Comparison of ENCODE assay signal across 15 mouse cellular contexts in genomic region chr6:52952526-52952900, GRCm38 (mm10).
DNase-seq lines count a peak whose midpoint lies in the region; ATAC-seq and TF ChIP-seq lines count a peak whose summit lies in the region.
"Had no signal": no experiment of that assay in that cellular context is flagged by ENCODE, and none has a peak within 500 bp of the region (broad histone marks: within the 10 kb centered on the region; RNA-seq: fewer than 3 reads in every experiment).

No protein-coding gene starts in this region.

- H3K4me3 ChIP-seq in forebrain, postnatal 0 days (ENCODE audit: low read depth, low read length) = no peak overlapping the region
- no peak overlapping the region for H3K4me3 ChIP-seq in forebrain, embryonic 12.5 days (replicated peaks)
- H3K4me3 ChIP-seq in midbrain, embryonic 14.5 days (replicated peaks; ENCODE audit: low read depth, low read length) = no peak overlapping the region
- H3K4me3 ChIP-seq in midbrain, embryonic 13.5 days (replicated peaks) = no peak overlapping the region
- H3K4me3 ChIP-seq in hindbrain, embryonic 15.5 days = no peak overlapping the region
- H3K4me3 ChIP-seq: embryonic facial prominence, embryonic 13.5 days; heart, embryonic 12.5 days; limb, embryonic 15.5 days; neural tube, embryonic 12.5 days; stomach, embryonic 15.5 days had no signal

- H3K4me2 ChIP-seq in forebrain, postnatal 0 days (ENCODE audit: low read depth) = no peak overlapping the region
- no peak overlapping the region for H3K4me2 ChIP-seq in forebrain, embryonic 12.5 days
- no peak overlapping the region for H3K4me2 ChIP-seq in midbrain, embryonic 14.5 days (ENCODE audit: low read length)
- H3K4me2 ChIP-seq in midbrain, embryonic 13.5 days (replicated peaks) = no peak overlapping the region
- no peak overlapping the region for H3K4me2 ChIP-seq in hindbrain, embryonic 15.5 days
- H3K4me2 ChIP-seq: embryonic facial prominence, embryonic 13.5 days; heart, embryonic 12.5 days; limb, embryonic 15.5 days; neural tube, embryonic 12.5 days; stomach, embryonic 15.5 days had no signal

- H3K9ac ChIP-seq in forebrain, postnatal 0 days = no peak overlapping the region
- no peak overlapping the region for H3K9ac ChIP-seq in forebrain, embryonic 12.5 days
- no peak overlapping the region for H3K9ac ChIP-seq in midbrain, embryonic 14.5 days (replicated peaks; ENCODE audit: low read length)
- no peak overlapping the region for H3K9ac ChIP-seq in midbrain, embryonic 13.5 days (replicated peaks)
- no peak overlapping the region for H3K9ac ChIP-seq in hindbrain, embryonic 15.5 days
- H3K9ac ChIP-seq: embryonic facial prominence, embryonic 13.5 days; heart, embryonic 12.5 days; limb, embryonic 15.5 days; liver, postnatal 0 days; neural tube, embryonic 12.5 days; stomach, embryonic 15.5 days had no signal

- no peaks in the 10 kb centered on the region for H3K4me1 ChIP-seq in forebrain, postnatal 0 days (ENCODE audit: insufficient read depth)
- peaks cover 12% of the 10 kb centered on the region for H3K4me1 ChIP-seq in forebrain, embryonic 12.5 days
- H3K4me1 ChIP-seq in midbrain, embryonic 14.5 days (ENCODE audit: control insufficient read depth, insufficient read depth, low read length) = peaks cover 3% of the 10 kb centered on the region
- H3K4me1 ChIP-seq in midbrain, embryonic 13.5 days (replicated peaks) = peaks cover 17% of the 10 kb centered on the region
- H3K4me1 ChIP-seq in hindbrain, embryonic 15.5 days (replicated peaks) = peaks cover 14% of the 10 kb centered on the region

- peak; percentile 40 for DNase-seq in forebrain, postnatal 0 days
- DNase-seq in midbrain, embryonic 14.5 days = peak; percentile 73
- peak; percentile 65 for DNase-seq in retina, embryonic 14.5 days (ENCODE audit: low spot score)
- DNase-seq: cerebellum, postnatal 25 days; liver, postnatal 0 days; thymus, postnatal 36 days had no signal

- H3K36me3 ChIP-seq in forebrain, postnatal 0 days (ENCODE audit: insufficient read depth) = no peaks in the 10 kb centered on the region
- no peaks in the 10 kb centered on the region for H3K36me3 ChIP-seq in forebrain, embryonic 12.5 days (replicated peaks)
- H3K36me3 ChIP-seq in midbrain, embryonic 14.5 days (ENCODE audit: control insufficient read depth, insufficient read depth, low read length) = no peaks in the 10 kb centered on the region
- no peaks in the 10 kb centered on the region for H3K36me3 ChIP-seq in midbrain, embryonic 13.5 days
- H3K36me3 ChIP-seq in hindbrain, embryonic 15.5 days = no peaks in the 10 kb centered on the region
- H3K36me3 ChIP-seq: embryonic facial prominence, embryonic 13.5 days; heart, embryonic 12.5 days; limb, embryonic 15.5 days; neural tube, embryonic 12.5 days; stomach, embryonic 15.5 days had no signal

- H3K27me3 ChIP-seq in forebrain, postnatal 0 days (ENCODE audit: insufficient read depth, low read length) = no peaks in the 10 kb centered on the region
- no peaks in the 10 kb centered on the region for H3K27me3 ChIP-seq in forebrain, embryonic 12.5 days
- no peaks in the 10 kb centered on the region for H3K27me3 ChIP-seq in midbrain, embryonic 14.5 days (ENCODE audit: control insufficient read depth, insufficient read depth, low read length)
- H3K27me3 ChIP-seq in midbrain, embryonic 13.5 days = no peaks in the 10 kb centered on the region
- no peaks in the 10 kb centered on the region for H3K27me3 ChIP-seq in hindbrain, embryonic 15.5 days
- H3K27me3 ChIP-seq: embryonic facial prominence, embryonic 13.5 days; heart, embryonic 12.5 days; limb, embryonic 15.5 days; neural tube, embryonic 12.5 days; stomach, embryonic 15.5 days had no signal

- WGBS in forebrain, postnatal 0 days = 36% methylated on average over 8 of the region's 8 CpGs
- 49% methylated on average over 8 of the region's 8 CpGs for WGBS in forebrain, embryonic 12.5 days
- WGBS in midbrain, embryonic 14.5 days = 24% methylated on average over 8 of the region's 8 CpGs
- 29% methylated on average over 8 of the region's 8 CpGs for WGBS in midbrain, embryonic 13.5 days
- 29% methylated on average over 8 of the region's 8 CpGs for WGBS in hindbrain, embryonic 15.5 days

- ATAC-seq in forebrain, postnatal 0 days = peak; percentile 71; the same call in 1 of the 2 replicates
- ATAC-seq in forebrain, embryonic 12.5 days (ENCODE audit: low FRiP score) = no peak
- no peak for ATAC-seq in midbrain, embryonic 14.5 days (ENCODE audit: low FRiP score, low TSS enrichment)
- no peak for ATAC-seq in midbrain, embryonic 13.5 days
- peak; percentile 67; the same call in 1 of the 2 replicates for ATAC-seq in hindbrain, embryonic 15.5 days (ENCODE audit: low FRiP score, low read depth)
- no peak for ATAC-seq in inflammation-experienced regulatory T-cells, adult 6 months
- ATAC-seq: liver, postnatal 0 days had no signal

- no peak overlapping the region for H3K27ac ChIP-seq in forebrain, postnatal 0 days (ENCODE audit: low read depth, low read length)
- no peak overlapping the region for H3K27ac ChIP-seq in forebrain, embryonic 12.5 days
- H3K27ac ChIP-seq in midbrain, embryonic 14.5 days (replicated peaks; ENCODE audit: low read depth, low read length) = no peak overlapping the region
- H3K27ac ChIP-seq in midbrain, embryonic 13.5 days = no peak overlapping the region
- H3K27ac ChIP-seq in hindbrain, embryonic 15.5 days (replicated peaks) = no peak overlapping the region
- H3K27ac ChIP-seq: limb, embryonic 15.5 days; neural tube, embryonic 12.5 days; stomach, embryonic 15.5 days had no signal

- peak; percentile 45 for TF ChIP-seq CTCF in forebrain, postnatal 0 days (IDR thresholded peaks at IDR 0.05; ENCODE audit: low read depth)

- no peaks in the 10 kb centered on the region for H3K9me3 ChIP-seq in forebrain, postnatal 0 days (ENCODE audit: low read length)
- H3K9me3 ChIP-seq in forebrain, embryonic 12.5 days = no peaks in the 10 kb centered on the region
- no peaks in the 10 kb centered on the region for H3K9me3 ChIP-seq in midbrain, embryonic 14.5 days (ENCODE audit: control insufficient read depth, low read length)
- no peaks in the 10 kb centered on the region for H3K9me3 ChIP-seq in midbrain, embryonic 13.5 days
- no peaks in the 10 kb centered on the region for H3K9me3 ChIP-seq in hindbrain, embryonic 15.5 days
- H3K9me3 ChIP-seq: embryonic facial prominence, embryonic 13.5 days; heart, embryonic 12.5 days; limb, embryonic 15.5 days; neural tube, embryonic 12.5 days; stomach, embryonic 15.5 days had no signal

Comparison
In these comparisons a context has a peak if more than half of its experiments do, and no peak if none do; other contexts are left out.
1. ATAC-seq: peak in forebrain, postnatal 0 days (single experiment) and hindbrain, embryonic 15.5 days (single experiment); none in forebrain, embryonic 12.5 days (single experiment), midbrain, embryonic 14.5 days (single experiment), midbrain, embryonic 13.5 days (single experiment) and inflammation-experienced regulatory T-cells, adult 6 months (single experiment).
2. Peak in every context shown above with its lines, with median percentiles within 50 percentile points of each other: DNase-seq.